Mouse (Mus musculus): ENCODE measurements around the gene Tcp11l2.

DNA sequence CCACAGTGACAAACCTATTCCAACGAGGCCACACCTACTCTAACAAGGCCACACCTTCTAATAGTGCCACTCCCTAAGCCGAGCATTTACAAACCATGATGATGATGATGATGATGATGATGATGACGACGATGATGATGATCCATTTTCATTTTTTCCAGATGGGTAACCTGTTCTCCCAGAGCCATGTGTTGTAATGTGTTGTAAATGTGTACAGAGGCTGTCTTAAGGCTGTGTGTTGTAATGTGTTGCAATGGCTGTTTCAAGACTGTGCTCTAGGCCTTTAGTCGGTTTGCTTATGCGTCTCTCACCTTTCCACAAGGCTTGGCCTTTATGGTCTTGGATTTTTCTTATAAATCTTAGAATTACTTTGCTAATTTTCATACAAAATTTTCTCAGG, 85.7 kb downstream of the Tcp11l2 start:
- TF ChIP-seq CTCF (IDR thresholded peaks at IDR 0.05; ENCODE audit: control insufficient read depth, insufficient read depth, low read length) (no peak), POLR2A (IDR thresholded peaks at IDR 0.05; ENCODE audit: borderline replicate concordance, control insufficient read depth, low read depth, low read length) (no peak)

Measured in bone marrow, adult 2 months (tissue).